Mouse (Mus musculus): Measurements from ENCODE around the gene Ephb3.
A peak's percentile ranks its signal among the peaks of the same experiment; 100 is the strongest.
"Not testable (repeated sequence)": the region's sequence is repeated elsewhere in the genome, so short reads cannot be mapped to it uniquely, and the experiment has no call there.

Gene Ephb3

DNA sequence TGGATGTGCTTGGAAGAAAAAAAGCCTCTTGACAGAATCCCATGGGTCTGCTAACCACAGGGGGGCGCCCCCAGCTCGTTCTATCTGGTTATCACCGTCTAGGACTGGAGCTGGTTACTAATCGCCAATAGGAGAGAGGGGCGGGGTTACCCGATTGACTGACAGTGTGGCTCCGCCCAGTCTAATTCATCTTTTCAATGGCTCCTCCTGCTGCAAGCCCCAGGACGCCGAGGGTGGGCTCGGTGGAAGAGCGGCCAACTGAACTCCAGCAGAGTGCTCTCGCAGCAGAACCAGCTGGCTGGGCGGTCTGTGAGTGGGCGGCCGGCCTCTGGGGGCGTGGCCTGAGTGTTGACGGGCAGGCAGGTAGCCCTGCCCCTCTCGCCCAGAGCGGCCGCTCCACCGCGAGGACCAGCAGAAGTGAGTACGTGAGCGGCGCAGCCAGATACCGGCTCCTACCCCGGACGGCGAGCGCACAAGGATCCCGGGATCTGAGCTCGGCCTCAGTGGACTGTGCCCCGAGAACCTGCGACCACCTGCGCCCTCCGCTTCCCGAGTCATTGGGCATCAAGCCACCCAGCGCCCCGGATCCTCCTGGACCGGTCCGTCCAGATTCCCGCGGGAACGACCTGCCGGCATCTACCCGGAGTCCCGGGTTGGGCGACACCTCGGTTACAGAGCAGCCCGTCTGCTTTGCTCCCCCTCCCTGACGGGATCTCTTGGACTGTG is at the start of gene Ephb3:
Gene Ephb3 (plus strand): TSS at position 389 of the 726 bp plus-strand sequence.
- peak; percentile 100 for DNase-seq

DNA sequence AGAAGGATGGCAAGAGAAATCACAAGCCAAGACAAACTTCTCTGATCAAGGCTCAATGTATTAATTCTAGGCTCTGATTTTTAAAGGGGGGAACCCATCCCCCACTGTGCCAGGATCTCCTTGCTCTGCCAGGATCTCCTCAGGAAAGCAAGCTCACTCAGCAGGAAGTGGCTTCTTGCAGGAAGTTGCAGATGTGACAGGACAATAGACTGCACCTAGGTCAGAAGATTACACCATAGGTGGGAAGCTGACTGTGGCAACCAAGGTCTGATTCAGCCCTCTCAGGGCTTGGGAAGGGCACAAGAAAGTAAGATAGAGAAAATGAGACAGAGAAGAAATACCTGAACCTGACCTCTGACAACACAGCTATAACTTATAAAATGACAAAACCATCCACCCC is 48.3 kb upstream of the Ephb3 start:
- DNase-seq, result not testable (repeated sequence)

DNA sequence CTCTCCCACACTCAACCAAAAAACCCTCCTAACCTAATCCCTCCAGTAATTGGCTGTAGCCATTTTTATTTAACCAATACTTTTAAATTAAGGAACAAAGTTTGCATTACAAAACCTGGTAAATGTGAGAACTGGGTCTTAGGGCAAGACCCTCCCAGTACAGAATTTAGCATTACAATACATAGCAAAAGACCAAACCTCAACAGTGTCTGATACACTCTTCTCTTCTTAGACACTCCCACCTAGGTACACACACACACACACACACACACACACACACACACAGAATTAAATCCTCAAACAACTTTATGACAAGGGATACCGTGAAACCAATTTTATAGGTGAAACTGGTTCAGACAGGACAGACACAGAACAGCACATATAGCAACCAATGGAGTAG is 45.3 kb upstream of the Ephb3 start:
- not testable (repeated sequence) for DNase-seq

DNA sequence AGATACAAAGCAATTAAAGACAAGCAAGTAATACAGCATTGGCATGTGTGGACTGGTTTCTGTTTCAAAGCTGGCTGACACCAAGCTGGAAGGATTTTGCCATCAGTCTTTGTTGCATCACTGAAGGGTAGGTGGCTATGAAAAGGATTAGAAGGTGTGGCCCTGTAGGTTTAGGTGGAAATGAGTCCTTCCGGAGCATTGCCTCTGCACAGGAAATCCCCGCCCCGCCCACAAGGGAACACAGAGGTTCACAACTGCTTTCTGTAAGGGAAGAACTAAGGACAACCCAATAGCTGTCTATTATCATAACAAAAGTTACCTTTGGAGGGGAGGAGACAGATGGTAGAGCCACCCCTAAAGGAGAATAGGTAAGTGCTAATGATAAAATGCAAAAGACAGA is 41.1 kb upstream of the Ephb3 start:
- DNase-seq, result not testable (repeated sequence)

DNA sequence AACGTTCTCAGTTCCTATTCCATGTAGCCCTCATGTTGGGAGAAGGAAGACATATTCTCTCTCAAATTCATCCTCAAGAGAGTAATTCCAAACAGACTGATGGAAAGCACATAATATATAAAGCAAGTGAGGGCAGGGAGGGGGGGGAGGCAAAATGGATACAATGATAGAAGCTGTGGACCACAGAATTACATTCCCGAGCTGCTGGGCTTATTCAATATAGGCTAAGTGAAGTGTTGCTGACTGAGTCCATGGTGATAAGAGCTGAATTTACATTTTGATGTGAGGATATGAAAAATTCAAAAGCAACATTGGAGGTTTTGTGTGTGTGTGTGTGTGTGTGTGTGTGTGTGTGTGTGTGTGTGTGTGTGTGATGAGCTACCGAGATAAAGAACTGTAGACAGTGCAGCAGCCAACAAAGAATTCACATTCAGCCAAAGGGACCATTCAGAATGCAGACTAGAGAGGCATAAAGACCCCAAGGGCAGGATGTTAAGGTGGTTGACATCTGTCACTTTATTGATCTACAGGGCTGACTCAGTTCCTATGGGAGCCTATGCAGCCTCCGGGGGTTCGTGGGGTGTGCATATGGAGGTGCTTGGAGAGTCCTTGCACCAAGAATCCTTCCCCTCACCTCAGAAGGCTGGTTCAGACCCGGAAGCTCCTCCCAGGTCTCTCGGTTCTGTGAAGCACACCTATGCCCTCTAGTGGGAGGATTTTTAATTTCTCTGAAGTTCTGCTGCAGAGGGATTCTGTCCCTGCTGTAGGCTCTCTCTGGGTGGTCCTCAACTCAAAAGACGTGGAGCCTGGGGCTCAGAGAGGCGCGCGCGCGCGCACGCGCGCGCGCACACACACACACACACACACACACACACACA is 39.0 kb upstream of the Ephb3 start:
- DNase-seq, result peak; percentile 44

DNA sequence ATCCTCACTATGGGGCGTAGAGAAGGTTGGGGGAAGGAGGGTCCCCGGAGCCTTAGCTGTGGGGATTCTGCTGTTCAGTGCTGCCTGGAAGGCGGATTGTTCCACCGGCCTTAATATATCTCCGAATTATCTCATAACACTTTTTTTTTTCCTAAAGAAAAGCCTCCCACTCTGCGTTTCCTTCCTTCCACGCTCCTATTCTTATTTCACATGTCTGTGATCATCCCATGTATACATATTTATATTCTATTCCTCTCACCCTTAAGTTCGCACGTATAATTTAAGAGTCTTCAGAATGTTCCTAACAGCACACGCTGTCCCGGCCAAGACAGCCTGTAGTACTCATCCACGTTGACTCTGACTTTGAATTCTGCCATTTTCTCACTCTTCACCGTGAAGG is 35.8 kb upstream of the Ephb3 start:
- DNase-seq, result no peak

- no peak for DNase-seq
These were observed 29.3 kb upstream of the Ephb3 start for GRCm38 (mm10) chr16:21175236-21175635.

DNA sequence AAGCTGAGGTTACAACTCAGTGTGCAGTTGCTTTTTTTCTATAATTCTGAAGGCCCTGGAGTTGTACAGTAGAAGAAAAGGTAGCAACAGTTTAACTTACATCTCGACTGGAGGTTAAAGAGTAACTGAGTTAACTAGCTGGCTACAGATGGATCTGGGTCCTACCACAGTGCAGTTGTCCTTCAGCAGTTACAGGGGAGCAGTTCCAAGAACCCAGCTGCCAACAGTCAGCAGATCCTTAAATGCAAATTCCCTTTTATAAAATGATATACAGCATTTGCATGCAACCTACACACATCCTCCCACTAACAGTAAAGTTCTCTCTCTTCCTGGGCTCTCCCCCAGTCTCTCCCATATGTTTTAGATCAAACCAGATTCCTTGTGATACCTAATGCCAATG is 22.4 kb upstream of the Ephb3 start:
- no peak for DNase-seq

- no peak for DNase-seq
These were observed 19.9 kb upstream of the Ephb3 start for GRCm38 (mm10) chr16:21184697-21185096.

DNA sequence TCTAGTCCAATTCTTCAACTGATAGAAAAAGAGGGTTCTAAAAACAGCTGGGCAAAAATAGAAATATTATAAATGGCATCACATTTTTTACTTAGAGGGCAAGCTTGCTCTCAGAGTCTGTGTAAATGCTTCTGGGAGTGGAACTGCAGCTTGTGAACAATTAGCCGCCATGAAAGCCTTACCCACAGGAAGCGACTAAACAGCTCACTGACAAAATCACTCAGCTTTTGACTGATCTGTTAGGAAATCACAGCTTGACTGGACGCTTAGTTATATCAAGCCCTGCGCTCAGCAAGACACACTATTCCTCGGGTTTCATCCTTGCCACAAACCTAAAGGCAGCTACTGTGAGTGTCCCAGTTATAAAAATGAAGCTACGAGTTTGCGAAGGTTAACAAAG is 17.0 kb upstream of the Ephb3 start:
- DNase-seq, result peak; percentile 32

- no peak for DNase-seq
These were observed 16.2 kb upstream of the Ephb3 start for GRCm38 (mm10) chr16:21188345-21188744.

GRCm38 (mm10) chr16:21191569-21191968 is 13.0 kb upstream of the Ephb3 start:
- DNase-seq, result no peak

DNA sequence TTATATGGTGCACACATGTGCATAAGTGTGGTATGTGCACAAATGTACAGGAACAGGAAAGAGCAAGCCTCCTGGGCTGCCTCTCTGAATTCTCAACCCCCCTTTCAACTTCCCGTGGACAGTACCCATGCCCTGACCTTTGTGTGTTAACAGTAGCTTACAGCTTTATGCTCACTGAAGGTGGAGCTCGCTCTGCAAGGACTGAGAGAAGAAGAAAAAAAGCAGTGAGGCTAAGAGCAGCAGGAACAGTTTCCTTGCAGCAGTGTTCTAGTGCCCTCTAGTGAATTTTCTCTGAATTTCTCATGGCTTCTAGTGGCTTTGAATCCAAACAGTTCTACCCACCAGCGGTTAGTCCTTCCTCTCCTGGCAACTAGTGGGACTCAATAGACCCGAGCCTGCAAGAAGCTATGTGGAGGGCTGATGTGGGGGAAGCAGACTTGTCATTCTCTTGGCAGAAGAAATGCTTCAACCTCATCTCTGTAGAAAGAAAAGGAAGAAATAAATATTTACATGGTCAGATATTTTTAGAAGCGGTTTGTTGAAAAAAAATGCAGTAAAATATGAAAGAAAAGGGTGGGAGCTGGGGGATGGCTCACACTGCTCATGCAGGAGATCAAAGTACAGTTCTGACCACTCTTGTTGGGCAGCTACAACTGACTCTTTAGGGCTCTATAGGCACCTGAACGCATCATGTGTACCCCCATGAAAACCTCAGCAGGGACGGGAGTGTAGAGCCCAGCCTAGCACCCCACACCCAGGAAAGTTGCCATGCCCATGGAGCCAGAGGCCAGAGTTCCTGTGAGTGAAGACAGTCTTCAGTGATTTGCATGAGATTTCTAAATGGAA is 11.8 kb upstream of the Ephb3 start:
- peak; percentile 88 for DNase-seq

- no peak for DNase-seq
These were observed 10.4 kb upstream of the Ephb3 start for GRCm38 (mm10) chr16:21194182-21194581.

GRCm38 (mm10) chr16:21195260-21195866 is 9.2 kb upstream of the Ephb3 start:
- DNase-seq, result no peak

- DNase-seq, result no peak
These were observed 8.0 kb upstream of the Ephb3 start for GRCm38 (mm10) chr16:21196576-21196975.

GRCm38 (mm10) chr16:21197542-21197941 is 7.0 kb upstream of the Ephb3 start:
- DNase-seq, result no peak

- DNase-seq, result no peak
These were observed 6.5 kb upstream of the Ephb3 start for GRCm38 (mm10) chr16:21198006-21198405.

DNA sequence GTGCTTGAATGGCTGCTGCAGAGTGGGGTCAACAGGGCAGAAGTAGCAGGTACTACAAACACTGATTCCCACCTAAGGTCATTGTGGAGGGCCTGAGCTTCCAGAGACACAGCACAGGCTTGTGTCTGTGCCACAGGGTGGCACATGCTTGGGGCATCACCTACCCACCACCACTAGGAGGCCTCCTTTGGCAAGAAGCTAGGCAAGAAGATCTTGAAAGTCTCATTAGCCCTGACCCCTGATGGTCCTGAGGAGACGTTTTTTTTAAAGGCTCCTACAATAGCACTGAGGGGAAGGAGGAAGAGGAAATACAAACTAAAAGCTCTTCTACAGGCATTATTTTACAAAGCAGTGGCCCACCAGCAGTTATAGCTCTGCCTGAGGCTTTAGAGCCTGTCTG is 6.0 kb upstream of the Ephb3 start:
- peak; percentile 57 for DNase-seq

DNA sequence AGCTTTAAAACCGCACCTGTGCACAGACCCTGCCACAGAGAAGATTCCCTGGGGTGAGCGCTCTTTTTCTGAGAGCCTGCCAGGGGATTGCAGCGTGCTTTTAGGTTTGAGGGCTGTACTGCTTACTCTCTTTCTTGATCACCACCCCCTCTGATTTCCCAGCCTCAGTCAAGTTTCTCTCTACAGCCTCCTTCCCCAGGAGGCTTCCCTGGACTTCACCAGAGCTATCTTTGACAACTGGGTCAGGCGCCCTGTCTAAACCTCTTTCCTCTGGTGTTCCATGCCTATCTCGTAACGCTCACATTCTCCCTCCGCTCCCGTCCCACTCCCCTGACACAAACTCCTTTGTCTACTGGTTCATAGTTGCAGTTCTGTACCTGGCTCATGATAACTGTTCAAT is 5.1 kb upstream of the Ephb3 start:
- DNase-seq, result no peak

- DNase-seq, result no peak
These were observed 1.8 kb upstream of the Ephb3 start for GRCm38 (mm10) chr16:21202731-21203130.

- no peak for DNase-seq
These were observed 735 bp downstream of the Ephb3 start for GRCm38 (mm10) chr16:21205093-21205886.
